ENCODE assay signal across 15 mouse cellular contexts in genomic region chr16:14363496-14363895, GRCm38 (mm10).
"Had no signal": no experiment of that assay in that cellular context is flagged by ENCODE, and none has a peak within 500 bp of the region (broad histone marks: within the 10 kb centered on the region; RNA-seq: fewer than 3 reads in every experiment).

No protein-coding gene starts in this region.

- DNase-seq: kidney, adult 11 months; kidney, adult 9 months; kidney, postnatal 36 days; layer of hippocampus, adult 9-11 months; layer of hippocampus, postnatal 36 days; lung, adult 2 months; lung, postnatal 36 days; right cerebral cortex, postnatal 4 days; spleen, adult 18-20 months; thymus, postnatal 4 days had no signal

- H3K4me2 ChIP-seq: limb, embryonic 12.5 days had no signal

- H3K36me3 ChIP-seq: limb, embryonic 12.5 days; midbrain, embryonic 10.5 days had no signal

- H3K27ac ChIP-seq: kidney, postnatal 0 days; limb, embryonic 12.5 days; midbrain, embryonic 10.5 days had no signal

- H3K9me3 ChIP-seq: limb, embryonic 12.5 days; midbrain, embryonic 10.5 days had no signal

- H3K27me3 ChIP-seq: limb, embryonic 12.5 days had no signal

- H3K9ac ChIP-seq: limb, embryonic 12.5 days had no signal

- ATAC-seq: lung, postnatal 0 days; midbrain, embryonic 16.5 days had no signal

- H3K4me3 ChIP-seq: limb, embryonic 12.5 days; midbrain, embryonic 10.5 days had no signal
